Mouse (Mus musculus): ENCODE results near the gene Ccdc181. TPM values are rescaled to one million over a fixed set of nuclear protein-coding genes. Genes with fewer than 3 reads are reported as not detected.

The Ccdc181 gene
- total and polyA plus RNA-seq, 2 experiments from 2014 or later, result 20.1 to 28.1 TPM

GRCm38 (mm10) chr1:164303821-164304220 is 28.4 kb downstream of the Ccdc181 start, which contains the start of gene Nme7:
Nme7 (plus strand) TSS chr1:164304121.
- H3K9me3 ChIP-seq (ENCODE audit: low read length), result no peaks in the 10 kb centered on the region
- no peak for TF ChIP-seq CTCF (IDR thresholded peaks at IDR 0.05; ENCODE audit: low read depth)
- no peak within 1 kb of the TSS for H3K4me3 ChIP-seq (ENCODE audit: low read depth, low read length)
- H3K36me3 ChIP-seq (ENCODE audit: insufficient read depth), result peaks cover 33% of the 10 kb centered on the region
- 81% methylated on average over 5 of the region's 5 CpGs for WGBS
- H3K4me2 ChIP-seq (ENCODE audit: low read depth), result no peak within 1 kb of the TSS
- no peaks in the 10 kb centered on the region for H3K27me3 ChIP-seq (ENCODE audit: insufficient read depth, low read length)
- H3K4me1 ChIP-seq (ENCODE audit: insufficient read depth), result peaks cover 15% of the 10 kb centered on the region; the same call in 1 of the 2 replicates
- no peak within 1 kb of the TSS for H3K9ac ChIP-seq
- DNase-seq (no peak), ATAC-seq (no peak)
- no peak within 1 kb of the TSS for H3K27ac ChIP-seq (ENCODE audit: low read depth, low read length)

- peaks cover 3% of the 10 kb centered on the region for H3K36me3 ChIP-seq (ENCODE audit: insufficient read depth)
- peak within 1 kb of the TSS; percentile 80 for H3K27ac ChIP-seq (ENCODE audit: low read depth, low read length)
- 1% methylated on average over 35 of the region's 35 CpGs for WGBS
- DNase-seq, result peak; percentile 99
- peak; percentile 99 for ATAC-seq
- H3K9ac ChIP-seq, result peak within 1 kb of the TSS; percentile 59
- peak within 1 kb of the TSS; percentile 57 for H3K4me3 ChIP-seq (ENCODE audit: low read depth, low read length)
- H3K27me3 ChIP-seq (ENCODE audit: insufficient read depth, low read length), result no peaks in the 10 kb centered on the region
- H3K4me1 ChIP-seq (ENCODE audit: insufficient read depth), result peaks cover 15% of the 10 kb centered on the region; the same call in 1 of the 2 replicates
- no peak for TF ChIP-seq CTCF (IDR thresholded peaks at IDR 0.05; ENCODE audit: low read depth)
- H3K9me3 ChIP-seq (ENCODE audit: low read length), result no peaks in the 10 kb centered on the region
- H3K4me2 ChIP-seq (ENCODE audit: low read depth), result peak within 1 kb of the TSS; percentile 80
These were observed 31.9 kb downstream of the Ccdc181 start, which contains the start of gene Blzf1 for GRCm38 (mm10) chr1:164307124-164307751. Blzf1 (minus strand) TSS chr1:164307489.

- Histone ChIP-seq H3K27ac (ENCODE audit: low read depth, low read length) (peak overlapping the region; percentile 75), H3K9me3 (ENCODE audit: low read length) (no peaks in the 10 kb centered on the region), H3K4me3 (ENCODE audit: low read depth, low read length) (peak overlapping the region; percentile 57), H3K36me3 (ENCODE audit: insufficient read depth) (peaks cover 3% of the 10 kb centered on the region; the same call in 1 of the 2 replicates), H3K4me1 (ENCODE audit: insufficient read depth) (peaks cover 15% of the 10 kb centered on the region; the same call in 1 of the 2 replicates), H3K9ac (peak overlapping the region; percentile 59), H3K27me3 (ENCODE audit: insufficient read depth, low read length) (no peaks in the 10 kb centered on the region), H3K4me2 (ENCODE audit: low read depth) (peak overlapping the region; percentile 76)
- TF ChIP-seq CTCF (IDR thresholded peaks at IDR 0.05; ENCODE audit: low read depth), result no peak
- DNase-seq, result no peak
- 13% methylated on average over 10 of the region's 10 CpGs for WGBS
- 0 out of 2 replicates have a peak, but pooled peaks have one; percentile 6 for ATAC-seq
These were observed 32.5 kb downstream of the Ccdc181 start for GRCm38 (mm10) chr1:164307922-164308321.

- Histone ChIP-seq H3K27ac (ENCODE audit: low read depth, low read length) (no peak overlapping the region), H3K36me3 (ENCODE audit: insufficient read depth) (peaks cover 9% of the 10 kb centered on the region; the same call in 1 of the 2 replicates), H3K9ac (no peak overlapping the region), H3K9me3 (ENCODE audit: low read length) (no peaks in the 10 kb centered on the region), H3K4me1 (ENCODE audit: insufficient read depth) (no peaks in the 10 kb centered on the region), H3K4me3 (ENCODE audit: low read depth, low read length) (no peak overlapping the region), H3K27me3 (ENCODE audit: insufficient read depth, low read length) (no peaks in the 10 kb centered on the region), H3K4me2 (ENCODE audit: low read depth) (no peak overlapping the region)
- TF ChIP-seq CTCF (IDR thresholded peaks at IDR 0.05; ENCODE audit: low read depth), result no peak
- ATAC-seq (no peak), DNase-seq (no peak)
- WGBS, result 92% methylated on average over 5 of the region's 5 CpGs
These were observed 38.7 kb downstream of the Ccdc181 start for GRCm38 (mm10) chr1:164314085-164314484.

- Histone ChIP-seq H3K4me2 (ENCODE audit: low read depth) (no peak overlapping the region), H3K9ac (no peak overlapping the region), H3K27ac (ENCODE audit: low read depth, low read length) (no peak overlapping the region), H3K36me3 (ENCODE audit: insufficient read depth) (peaks cover 9% of the 10 kb centered on the region; the same call in 1 of the 2 replicates), H3K9me3 (ENCODE audit: low read length) (no peaks in the 10 kb centered on the region), H3K4me3 (ENCODE audit: low read depth, low read length) (no peak overlapping the region), H3K4me1 (ENCODE audit: insufficient read depth) (no peaks in the 10 kb centered on the region), H3K27me3 (ENCODE audit: insufficient read depth, low read length) (no peaks in the 10 kb centered on the region)
- DNase-seq (peak; percentile 25), ATAC-seq (no peak)
- WGBS, result 67% methylated on average over 8 of the region's 8 CpGs
- peak; percentile 75 for TF ChIP-seq CTCF (IDR thresholded peaks at IDR 0.05; ENCODE audit: low read depth)
These were observed 39.9 kb downstream of the Ccdc181 start for GRCm38 (mm10) chr1:164315266-164315665.

- Histone ChIP-seq H3K36me3 (ENCODE audit: insufficient read depth) (peaks cover 9% of the 10 kb centered on the region; the same call in 1 of the 2 replicates), H3K9me3 (ENCODE audit: low read length) (no peaks in the 10 kb centered on the region), H3K27me3 (ENCODE audit: insufficient read depth, low read length) (no peaks in the 10 kb centered on the region), H3K4me1 (ENCODE audit: insufficient read depth) (no peaks in the 10 kb centered on the region), H3K27ac (ENCODE audit: low read depth, low read length) (no peak overlapping the region), H3K4me3 (ENCODE audit: low read depth, low read length) (no peak overlapping the region), H3K4me2 (ENCODE audit: low read depth) (no peak overlapping the region), H3K9ac (no peak overlapping the region)
- 28% methylated on average over 3 of the region's 3 CpGs for WGBS
- TF ChIP-seq CTCF (IDR thresholded peaks at IDR 0.05; ENCODE audit: low read depth), result peak; percentile 99
- ATAC-seq, result peak; percentile 85
- DNase-seq, result peak; percentile 93
These were observed 41.3 kb downstream of the Ccdc181 start for GRCm38 (mm10) chr1:164316697-164317096.

- 86% methylated on average over 9 of the region's 9 CpGs for WGBS
- H3K9ac ChIP-seq, result no peak overlapping the region
- H3K4me2 ChIP-seq (ENCODE audit: low read depth), result no peak overlapping the region
- H3K27me3 ChIP-seq (ENCODE audit: insufficient read depth, low read length), result no peaks in the 10 kb centered on the region
- no peak for TF ChIP-seq CTCF (IDR thresholded peaks at IDR 0.05; ENCODE audit: low read depth)
- ATAC-seq (no peak), DNase-seq (no peak)
- no peaks in the 10 kb centered on the region for H3K9me3 ChIP-seq (ENCODE audit: low read length)
- H3K4me3 ChIP-seq (ENCODE audit: low read depth, low read length), result no peak overlapping the region
- H3K36me3 ChIP-seq (ENCODE audit: insufficient read depth), result peaks cover 9% of the 10 kb centered on the region; the same call in 1 of the 2 replicates
- no peaks in the 10 kb centered on the region for H3K4me1 ChIP-seq (ENCODE audit: insufficient read depth)
- no peak overlapping the region for H3K27ac ChIP-seq (ENCODE audit: low read depth, low read length)
These were observed 41.9 kb downstream of the Ccdc181 start for GRCm38 (mm10) chr1:164317261-164317660.

All from forebrain, postnatal 0 days (tissue).